Mouse (Mus musculus) C2C12 (cell line): Measurements from ENCODE around the gene Ebf1. TPM values are rescaled to one million over a fixed set of nuclear protein-coding genes. Genes with fewer than 3 reads are reported as not detected.

ENCODE experiments used
- H3K27me3 ChIP-seq: one replicate; pipeline ENCODE4 v1.6.1; 2011; ENCODE audit not compliant: control insufficient read depth, insufficient read depth, insufficient read length
- H3K36me3 ChIP-seq: one replicate; pipeline ENCODE4 v1.6.1; 2011; ENCODE audit not compliant: control insufficient read depth, insufficient read depth
- H3K4me3 ChIP-seq: one replicate; pipeline ENCODE4 v1.5.1; 2011; ENCODE audit warnings: mild to moderate bottlenecking, control low read depth; ENCODE audit not compliant: poor library complexity, insufficient read depth, severe bottlenecking
- H3K79me2 ChIP-seq: one replicate; pipeline ENCODE4 v1.6.1; 2011; ENCODE audit not compliant: control insufficient read depth, insufficient read depth
- H3K79me3 ChIP-seq: one replicate; pipeline ENCODE4 v1.6.1; 2011; ENCODE audit warnings: low read depth, control low read depth
- H3ac ChIP-seq: one replicate; pipeline ENCODE3; 2011; ENCODE audit warnings: low read depth; ENCODE audit not compliant: control insufficient read depth, insufficient read length
- CEBPB ChIP-seq: IDR thresholded peaks from one replicate; pipeline ENCODE4 v1.6.1; 2011; ENCODE audit warnings: low read depth, mild to moderate bottlenecking, control low read depth, moderate library complexity
- CTCF ChIP-seq: IDR thresholded peaks from one replicate; pipeline ENCODE4 v1.5.1; 2011; ENCODE audit not compliant: control insufficient read depth, insufficient read depth, insufficient read length
- FOSL1 ChIP-seq: IDR thresholded peaks from one replicate; pipeline ENCODE4 v1.8.0; 2011; ENCODE audit warnings: mild to moderate bottlenecking, low read length; ENCODE audit not compliant: poor library complexity, insufficient read depth, severe bottlenecking
- MAX ChIP-seq: IDR thresholded peaks from one replicate; pipeline ENCODE4 v1.6.1; 2011; ENCODE audit warnings: mild to moderate bottlenecking, control low read depth
- MYOD1 ChIP-seq: IDR thresholded peaks from one replicate; pipeline ENCODE4 v1.6.1; 2011; ENCODE audit warnings: low read depth; ENCODE audit not compliant: control insufficient read depth, insufficient read length
- MYOG ChIP-seq: IDR thresholded peaks from one replicate; pipeline ENCODE4 v1.6.1; 2011; ENCODE audit not compliant: control insufficient read depth, insufficient read length; ENCODE audit errors: extremely low read depth
- USF1 ChIP-seq: IDR thresholded peaks from one replicate; pipeline ENCODE4 v1.6.1; 2011; ENCODE audit warnings: low read depth, mild to moderate bottlenecking, control low read depth, moderate library complexity
- polyA plus RNA-seq: library from polyadenylated mRNA; unstranded; fragments of >200 nt; fragmentation: generic; extraction: Trizol; gene quantifications from one replicate; pipeline ENCODE4 v1.2.1, GENCODE M21; 2012; ENCODE audit warnings: missing spikeins

The Ebf1 gene
- polyA plus RNA-seq, 1 experiment = 4.3 TPM

DNA sequence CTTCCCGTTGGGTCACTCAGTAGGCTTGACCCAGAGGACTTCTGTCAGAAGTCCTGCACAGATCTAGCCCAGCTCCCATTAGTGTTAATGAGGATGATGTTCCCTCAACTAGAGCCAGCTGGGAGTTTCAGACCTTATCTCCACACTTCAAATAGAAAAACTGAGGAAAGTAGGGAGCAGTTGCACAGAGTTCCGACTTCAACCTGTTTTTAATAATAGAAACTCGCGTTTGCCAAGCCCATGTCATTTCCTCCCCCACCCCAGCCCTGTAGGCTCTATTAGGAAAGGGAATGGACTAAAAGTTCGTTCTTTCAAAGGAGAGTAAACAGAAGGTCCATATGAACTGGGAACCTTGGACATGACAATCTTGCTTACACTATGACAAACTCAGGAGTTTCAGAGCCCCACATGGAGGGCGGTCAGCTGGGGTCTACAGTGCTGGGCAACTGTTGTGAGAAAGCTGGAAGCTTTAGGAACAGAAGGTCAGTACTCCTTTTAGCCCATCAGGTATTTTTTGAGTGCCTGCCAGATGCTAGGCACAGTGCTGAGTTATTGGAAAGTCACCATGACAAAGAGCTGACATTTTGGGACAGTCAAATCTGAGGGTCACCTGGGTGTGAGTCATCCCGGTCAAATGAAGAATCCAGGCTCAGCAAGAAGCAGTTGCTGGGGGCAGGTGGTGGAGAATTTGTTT, 72.6 kb downstream of the Ebf1 start:
- H3K36me3 ChIP-seq = no peaks in the 10 kb centered on the region
- no peak overlapping the region for H3ac ChIP-seq
- H3K27me3 ChIP-seq = no peaks in the 10 kb centered on the region
- no peak overlapping the region for H3K4me3 ChIP-seq
- peaks cover 6% of the 10 kb centered on the region for H3K79me2 ChIP-seq
- TF ChIP-seq USF1 = no peak
- no peak for TF ChIP-seq FOSL1
- no peak for TF ChIP-seq MYOD1
- TF ChIP-seq MYOG = no peak
- no peak for TF ChIP-seq CTCF
- no peaks in the 10 kb centered on the region for H3K79me3 ChIP-seq

DNA sequence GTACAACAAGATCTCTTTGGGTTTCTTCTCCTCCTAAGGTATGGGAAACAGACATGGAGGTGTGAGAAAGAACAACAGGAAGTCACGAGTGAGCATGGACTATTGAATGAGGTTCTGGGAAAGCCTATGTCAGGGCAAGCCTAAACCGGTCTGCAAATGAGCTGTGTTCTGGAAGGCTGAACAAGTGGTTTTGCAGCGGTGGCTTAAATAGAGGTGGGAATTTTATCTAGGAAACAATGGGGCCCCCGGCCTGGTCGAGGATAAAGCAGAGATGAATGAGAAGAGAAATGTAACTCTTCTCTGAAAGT, 73.1 kb downstream of the Ebf1 start:
- no peak overlapping the region for H3K4me3 ChIP-seq
- no peak overlapping the region for H3ac ChIP-seq
- TF ChIP-seq MYOG (no peak), CEBPB (no peak), MYOD1 (no peak), CTCF (no peak), FOSL1 (no peak), MAX (no peak), USF1 (no peak)
- H3K27me3 ChIP-seq = no peaks in the 10 kb centered on the region
- H3K36me3 ChIP-seq = no peaks in the 10 kb centered on the region
- no peaks in the 10 kb centered on the region for H3K79me3 ChIP-seq
- peaks cover 6% of the 10 kb centered on the region for H3K79me2 ChIP-seq

DNA sequence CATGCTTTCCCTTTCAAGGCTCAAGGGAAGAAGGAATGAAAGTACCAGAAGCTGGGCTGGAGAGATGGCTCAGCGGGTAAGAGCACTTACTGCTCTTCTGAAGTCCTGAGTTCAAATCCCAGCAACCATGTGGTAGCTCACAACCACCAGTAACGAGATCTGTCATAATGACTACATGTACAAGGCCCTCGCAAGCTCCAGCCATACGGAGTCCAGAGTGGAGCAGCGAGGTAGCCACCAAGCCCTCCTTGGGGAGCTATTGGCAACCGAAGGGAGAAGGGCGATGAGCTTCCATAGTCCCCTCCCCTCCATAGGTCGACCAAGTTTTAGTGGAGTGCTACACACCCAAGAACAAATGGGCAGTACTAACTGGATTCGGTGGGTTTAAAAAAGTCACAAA, 78.3 kb downstream of the Ebf1 start:
- Histone ChIP-seq H3K27me3 (no peaks in the 10 kb centered on the region), H3K79me3 (no peaks in the 10 kb centered on the region), H3K4me3 (no peak overlapping the region), H3ac (no peak overlapping the region), H3K36me3 (no peaks in the 10 kb centered on the region), H3K79me2 (no peaks in the 10 kb centered on the region)
- no peak for TF ChIP-seq USF1
- TF ChIP-seq CTCF = no peak
- no peak for TF ChIP-seq MYOG
- no peak for TF ChIP-seq MYOD1
- no peak for TF ChIP-seq CEBPB
- no peak for TF ChIP-seq FOSL1
- TF ChIP-seq MAX = no peak

DNA sequence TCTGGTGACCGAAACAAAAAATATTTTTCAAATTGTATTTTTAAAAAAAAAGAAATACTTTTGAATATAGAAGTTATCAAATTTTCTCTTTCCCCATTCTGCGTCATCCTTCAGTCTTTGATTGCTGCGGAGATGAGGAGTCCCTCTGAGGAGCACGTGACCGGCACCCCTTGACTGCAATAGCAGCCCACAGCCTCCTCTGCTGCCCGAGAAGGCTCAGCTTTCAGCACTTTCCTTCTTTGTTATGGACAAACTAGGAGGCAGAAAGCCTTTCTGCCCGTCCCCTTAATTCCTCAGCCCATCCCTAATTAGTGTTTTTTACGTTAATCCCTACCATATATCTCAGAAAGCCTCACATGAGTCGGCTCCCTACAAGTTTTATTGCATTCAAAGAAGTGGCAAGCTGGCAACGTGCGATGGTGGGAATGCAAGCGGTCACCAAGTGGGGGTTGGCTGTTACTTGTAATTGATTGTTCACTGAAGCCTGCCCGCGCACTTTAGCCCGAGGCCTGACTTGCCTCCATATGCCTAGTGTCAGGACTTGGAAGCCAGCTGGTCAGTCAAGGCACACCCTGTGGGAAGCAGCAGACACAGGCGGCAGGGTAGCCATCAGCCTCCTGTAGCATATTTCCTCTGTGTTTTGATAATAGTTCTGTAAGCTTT, 79.6 kb downstream of the Ebf1 start:
- Histone ChIP-seq H3K27me3 (no peaks in the 10 kb centered on the region), H3ac (no peak overlapping the region), H3K79me3 (no peaks in the 10 kb centered on the region), H3K36me3 (no peaks in the 10 kb centered on the region), H3K79me2 (no peaks in the 10 kb centered on the region), H3K4me3 (no peak overlapping the region)
- TF ChIP-seq FOSL1 (no peak), MAX (no peak), MYOD1 (no peak), CEBPB (no peak), CTCF (no peak), MYOG (no peak)

DNA sequence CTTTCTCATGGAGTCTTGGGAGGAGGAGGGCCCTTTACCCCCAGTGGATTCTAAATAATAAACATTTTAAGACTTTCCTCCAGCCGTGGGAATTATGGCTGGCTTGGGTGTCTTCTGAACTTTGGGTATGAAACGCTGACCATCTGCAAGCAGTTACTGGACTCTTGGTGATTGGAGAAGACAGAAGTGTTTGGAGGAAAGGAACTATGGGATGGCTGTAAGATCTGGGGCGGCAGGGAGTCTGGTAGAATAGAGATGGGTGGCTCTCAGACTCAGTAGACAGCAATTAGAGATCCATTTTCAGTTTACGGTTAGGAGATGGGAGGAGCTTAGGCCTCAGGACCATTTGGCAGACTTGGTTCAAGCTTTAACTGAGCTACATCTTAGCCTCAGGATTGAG, 83.1 kb downstream of the Ebf1 start:
- H3K4me3 ChIP-seq = no peak overlapping the region
- no peaks in the 10 kb centered on the region for H3K79me2 ChIP-seq
- no peak overlapping the region for H3ac ChIP-seq
- no peaks in the 10 kb centered on the region for H3K36me3 ChIP-seq
- H3K27me3 ChIP-seq = no peaks in the 10 kb centered on the region
- TF ChIP-seq MYOG = no peak
- TF ChIP-seq CTCF = no peak
- no peak for TF ChIP-seq USF1
- TF ChIP-seq CEBPB = no peak
- no peak for TF ChIP-seq MAX
- no peak for TF ChIP-seq MYOD1
- TF ChIP-seq FOSL1 = no peak
- H3K79me3 ChIP-seq = no peaks in the 10 kb centered on the region
